Mouse (Mus musculus) hindbrain, embryonic 13.5 days (tissue): ENCODE results near the gene Sntb2. TPM values are rescaled to one million over a fixed set of nuclear protein-coding genes. Genes with fewer than 3 reads are reported as not detected.
"Not testable (repeated sequence)": the region's sequence is repeated elsewhere in the genome, so short reads cannot be mapped to it uniquely, and the experiment has no call there.

Experiments used
- ATAC-seq: fragments of 200-750 bp; cut with Nextera tagmentation; 2 replicates; pipeline ENCODE4 v1.8.0; 2017; ENCODE audit warnings: moderate TSS enrichment; ENCODE audit not compliant: low FRiP score
- H3K27ac ChIP-seq: fragments of 300-500 bp; sonication (generic); 2 replicates; pipeline ENCODE4 v1.5.1; 2015; ENCODE audit warnings: inconsistent platforms, mild to moderate bottlenecking, moderate library complexity
- H3K27me3 ChIP-seq: fragments of 300-500 bp; sonication (generic); 2 replicates; pipeline ENCODE4 v1.6.1; 2015; ENCODE audit warnings: mild to moderate bottlenecking, inconsistent platforms
- H3K36me3 ChIP-seq: fragments of 300-500 bp; sonication (generic); 2 replicates; pipeline ENCODE4 v1.6.1; 2015; ENCODE audit warnings: mild to moderate bottlenecking, inconsistent platforms
- H3K4me1 ChIP-seq: fragments of 300-500 bp; sonication (generic); replicated peaks from 2 replicates; pipeline ENCODE4 v1.6.1; 2015; ENCODE audit warnings: inconsistent platforms
- H3K4me2 ChIP-seq: fragments of 300-500 bp; sonication (generic); 2 replicates; pipeline ENCODE4 v1.6.1; 2015; ENCODE audit warnings: inconsistent platforms, mild to moderate bottlenecking, moderate library complexity
- H3K4me3 ChIP-seq: fragments of 300-500 bp; sonication (generic); 2 replicates; pipeline ENCODE4 v1.5.1; 2015; ENCODE audit warnings: mild to moderate bottlenecking, inconsistent platforms
- H3K9ac ChIP-seq: fragments of 300-500 bp; sonication (generic); 2 replicates; pipeline ENCODE4 v1.6.1; 2015; ENCODE audit warnings: mild to moderate bottlenecking, inconsistent platforms
- H3K9me3 ChIP-seq: fragments of 300-500 bp; sonication (generic); 2 replicates; pipeline ENCODE4 v1.6.1; 2016; ENCODE audit warnings: inconsistent platforms
- WGBS: fragments of 180-500 bp; shearing (Covaris S2); methylation state at CpG from one replicate; pipeline ENCODE4 v1.1.7; 2015; 5-methylcytosine and 5-hydroxymethylcytosine counted together
- polyA plus RNA-seq: library from polyadenylated mRNA; unstranded; fragments of >200 nt; fragmentation: Nextera tagmentation; extraction: Ambion mirVana; gene quantifications from 2 replicates; pipeline ENCODE4 v1.2.1, GENCODE M21; 2015

Gene Sntb2
- polyA plus RNA-seq, 1 experiment from 2014 or later = 7.9 TPM

GRCm38 (mm10) chr8:107030058-107030457, 94.5 kb downstream of the Sntb2 start:
- Histone ChIP-seq H3K27ac (no peak overlapping the region), H3K36me3 (0 out of 2 replicates have a peak, but pooled peaks cover 2% of the 10 kb centered on the region), H3K9me3 (no peaks in the 10 kb centered on the region), H3K4me1 (peaks cover 24% of the 10 kb centered on the region), H3K9ac (no peak overlapping the region; the same call in 1 of the 2 replicates), H3K4me3 (no peak overlapping the region), H3K27me3 (0 out of 2 replicates have a peak, but pooled peaks cover 2% of the 10 kb centered on the region), H3K4me2 (no peak overlapping the region)
- ATAC-seq = no peak
- WGBS = 72% methylated on average over 5 of the region's 5 CpGs

- Histone ChIP-seq H3K27me3 (0 out of 2 replicates have a peak, but pooled peaks cover 2% of the 10 kb centered on the region), H3K4me1 (peaks cover 24% of the 10 kb centered on the region), H3K36me3 (peaks cover 9% of the 10 kb centered on the region; the same call in 1 of the 2 replicates), H3K4me2 (peak within 1 kb of the TSS; percentile 76), H3K27ac (peak within 1 kb of the TSS; percentile 90), H3K9ac (peak within 1 kb of the TSS; percentile 98), H3K9me3 (no peaks in the 10 kb centered on the region), H3K4me3 (peak within 1 kb of the TSS; percentile 89)
- WGBS = 5% methylated on average over 55 of the region's 66 CpGs
- peak; percentile 95 for ATAC-seq
These were observed 95.4 kb downstream of the Sntb2 start, which contains the start of gene Vps4a for GRCm38 (mm10) chr8:107030650-107031576. Gene Vps4a, plus strand, starts transcription at chr8:107031222.

- Histone ChIP-seq H3K27me3 (0 out of 2 replicates have a peak, but pooled peaks cover 2% of the 10 kb centered on the region), H3K9ac (peak overlapping the region; percentile 98), H3K4me3 (peak overlapping the region; percentile 89), H3K36me3 (peaks cover 16% of the 10 kb centered on the region), H3K4me2 (peak overlapping the region; percentile 76), H3K4me1 (peaks cover 24% of the 10 kb centered on the region), H3K27ac (peak overlapping the region; percentile 90), H3K9me3 (no peaks in the 10 kb centered on the region)
- WGBS = under 1% methylated on average over 40 of the region's 40 CpGs
- 0 out of 2 replicates have a peak, but pooled peaks have one; percentile 53 for ATAC-seq
These were observed 96.1 kb downstream of the Sntb2 start for GRCm38 (mm10) chr8:107031577-107032090.

GRCm38 (mm10) chr8:107033609-107034008, 98.1 kb downstream of the Sntb2 start:
- ATAC-seq, H3K27me3 ChIP-seq, H3K4me3 ChIP-seq, H3K27ac ChIP-seq, H3K4me2 ChIP-seq, H3K9me3 ChIP-seq, H3K9ac ChIP-seq: not testable (repeated sequence)
- WGBS = 84% methylated on average over 2 of the region's 2 CpGs
- peaks cover 26% of the 10 kb centered on the region for H3K36me3 ChIP-seq
- H3K4me1 ChIP-seq = peaks cover 24% of the 10 kb centered on the region

- 83% methylated on average over 3 of the region's 3 CpGs for WGBS
- Histone ChIP-seq H3K27ac (no peak overlapping the region), H3K36me3 (peaks cover 46% of the 10 kb centered on the region), H3K4me1 (peaks cover 24% of the 10 kb centered on the region), H3K4me2 (no peak overlapping the region), H3K27me3 (no peaks in the 10 kb centered on the region), H3K9ac (peak overlapping the region; percentile 43; the same call in 1 of the 2 replicates), H3K9me3 (no peaks in the 10 kb centered on the region), H3K4me3 (no peak overlapping the region)
- ATAC-seq = no peak
These were observed 100.1 kb downstream of the Sntb2 start for GRCm38 (mm10) chr8:107035641-107036040.

- H3K4me2 ChIP-seq = no peak overlapping the region
- no peak overlapping the region for H3K4me3 ChIP-seq
- no peak overlapping the region for H3K27ac ChIP-seq
- H3K4me1 ChIP-seq = peaks cover 24% of the 10 kb centered on the region
- H3K27me3 ChIP-seq = no peaks in the 10 kb centered on the region
- no peak for ATAC-seq
- peaks cover 56% of the 10 kb centered on the region for H3K36me3 ChIP-seq
- WGBS = 92% methylated on average over 8 of the region's 8 CpGs
- no peaks in the 10 kb centered on the region for H3K9me3 ChIP-seq
- no peak overlapping the region for H3K9ac ChIP-seq
These were observed 101.1 kb downstream of the Sntb2 start for GRCm38 (mm10) chr8:107036626-107037025.

- Histone ChIP-seq H3K4me2 (no peak overlapping the region), H3K36me3 (peaks cover 90% of the 10 kb centered on the region), H3K27me3 (no peaks in the 10 kb centered on the region), H3K4me3 (no peak overlapping the region), H3K4me1 (no peaks in the 10 kb centered on the region), H3K27ac (no peak overlapping the region), H3K9ac (no peak overlapping the region), H3K9me3 (no peaks in the 10 kb centered on the region)
- 90% methylated on average over 7 of the region's 7 CpGs for WGBS
- no peak for ATAC-seq
These were observed 105.1 kb downstream of the Sntb2 start for GRCm38 (mm10) chr8:107040632-107041031.

DNA sequence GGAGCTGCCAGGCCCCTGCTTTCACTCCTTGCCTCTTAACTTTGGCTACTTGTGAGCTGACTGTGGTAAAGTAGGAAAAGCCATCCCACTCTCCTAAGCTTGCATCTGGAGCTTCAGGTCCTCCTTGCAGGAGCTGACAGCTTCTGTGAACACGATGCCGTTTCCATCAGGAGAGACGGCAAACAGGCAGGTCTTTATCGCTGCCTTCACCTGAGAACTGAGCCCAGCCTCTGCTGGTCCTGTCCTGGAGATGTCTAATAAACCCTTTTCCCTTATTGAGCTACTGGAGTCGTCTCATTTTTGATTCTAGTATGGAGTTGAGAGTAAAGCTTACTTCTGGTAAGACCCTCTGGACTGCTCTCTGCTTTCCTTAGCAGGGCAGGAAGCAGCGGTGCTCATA, 109.9 kb downstream of the Sntb2 start:
- H3K36me3 ChIP-seq = peaks cover 80% of the 10 kb centered on the region
- H3K27me3 ChIP-seq = no peaks in the 10 kb centered on the region
- H3K4me1 ChIP-seq = peaks cover 30% of the 10 kb centered on the region
- no peak overlapping the region for H3K4me2 ChIP-seq
- WGBS = 91% methylated on average over 6 of the region's 6 CpGs
- H3K4me3 ChIP-seq = no peak overlapping the region
- H3K9ac ChIP-seq = no peak overlapping the region
- ATAC-seq = no peak
- no peaks in the 10 kb centered on the region for H3K9me3 ChIP-seq
- H3K27ac ChIP-seq = no peak overlapping the region

GRCm38 (mm10) chr8:107046976-107047375, 111.4 kb downstream of the Sntb2 start:
- H3K4me2 ChIP-seq = peak overlapping the region; percentile 79; the same call in 1 of the 2 replicates

DNA sequence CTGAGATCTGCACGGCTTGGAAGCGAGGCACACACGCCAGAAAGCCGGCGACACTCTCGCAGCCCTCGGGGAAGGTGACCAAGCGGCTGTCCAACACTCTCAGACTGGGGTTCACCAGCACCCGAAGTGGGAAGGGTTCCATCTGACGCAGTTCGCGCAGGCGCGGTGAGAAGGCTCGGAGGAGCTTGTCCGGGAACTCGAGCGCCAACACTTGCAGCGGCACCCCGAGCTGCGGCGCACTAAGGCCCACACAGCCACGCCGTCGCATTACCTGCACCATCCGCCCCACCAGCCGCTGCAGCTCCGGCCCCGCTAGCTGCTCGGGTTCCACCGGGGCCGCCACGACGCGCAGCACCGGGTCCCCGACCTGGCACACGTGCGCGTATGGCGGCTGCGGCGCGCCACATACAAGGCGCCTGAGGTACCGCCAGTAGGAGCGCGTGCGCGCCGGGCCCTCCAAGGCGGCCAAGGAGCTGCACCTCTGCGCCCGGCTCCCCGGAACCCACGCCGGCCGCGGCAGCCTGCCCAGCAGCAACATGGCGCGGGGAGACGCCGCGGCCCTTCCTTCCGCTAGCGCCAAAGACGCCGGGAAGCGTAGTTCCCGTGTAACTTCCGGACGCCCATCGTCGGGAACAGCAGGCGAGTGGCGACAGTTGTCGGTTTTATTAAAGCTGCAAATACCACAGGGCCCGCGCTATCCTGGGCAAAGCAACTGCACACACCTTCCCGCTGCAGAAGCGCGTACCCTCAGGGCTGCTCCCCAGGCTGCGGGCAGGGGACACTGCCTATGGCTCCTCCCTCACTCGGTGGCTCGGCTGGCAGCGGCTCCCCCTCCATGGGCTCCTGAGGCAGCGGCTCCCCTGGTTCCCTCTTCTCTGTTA, 112.8 kb downstream of the Sntb2 start, which contains the start of gene Pdf:
TSS of gene Pdf (minus strand) at position 554 of the 881 bp plus-strand sequence.
- WGBS = under 1% methylated on average over 86 of the region's 87 CpGs
- H3K9ac ChIP-seq = peak within 1 kb of the TSS; percentile 87
- peak within 1 kb of the TSS; percentile 92 for H3K27ac ChIP-seq
- H3K36me3 ChIP-seq = peaks cover 80% of the 10 kb centered on the region
- no peaks in the 10 kb centered on the region for H3K9me3 ChIP-seq
- H3K4me2 ChIP-seq = peak within 1 kb of the TSS; percentile 79
- peak; percentile 87 for ATAC-seq
- peaks cover 30% of the 10 kb centered on the region for H3K4me1 ChIP-seq
- no peaks in the 10 kb centered on the region for H3K27me3 ChIP-seq
- peak within 1 kb of the TSS; percentile 84 for H3K4me3 ChIP-seq

More at GRCm38 (mm10) chr8:107046976-107047375, 111.4 kb downstream of the Sntb2 start:
- peak overlapping the region; percentile 87; the same call in 1 of the 2 replicates for H3K9ac ChIP-seq
- H3K4me1 ChIP-seq = peaks cover 30% of the 10 kb centered on the region
- WGBS = 91% methylated on average over 5 of the region's 5 CpGs
- H3K27me3 ChIP-seq = no peaks in the 10 kb centered on the region
- H3K36me3 ChIP-seq = peaks cover 80% of the 10 kb centered on the region
- ATAC-seq = no peak
- H3K4me3 ChIP-seq = peak overlapping the region; percentile 84
- no peaks in the 10 kb centered on the region for H3K9me3 ChIP-seq
- H3K27ac ChIP-seq = no peak overlapping the region

DNA sequence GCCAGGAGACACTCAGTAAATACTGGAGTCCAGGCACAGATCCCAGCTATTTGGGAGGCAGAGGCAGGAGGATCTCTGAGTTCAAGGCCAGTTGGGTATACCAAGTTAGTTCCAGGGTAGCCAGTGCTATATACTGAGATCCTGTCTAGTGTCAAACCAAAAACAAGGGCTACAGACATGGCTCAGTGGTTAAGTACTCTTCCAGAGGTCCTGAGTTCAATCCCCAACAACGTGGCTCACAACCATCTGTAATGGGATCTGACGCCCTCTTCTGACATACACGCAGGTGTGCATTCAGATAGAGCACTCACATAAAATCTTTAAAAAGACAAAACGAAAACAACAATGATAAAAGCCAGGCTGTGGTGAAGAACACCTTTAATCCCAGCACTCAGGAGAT, 113.9 kb downstream of the Sntb2 start:
- Histone ChIP-seq H3K36me3 (peaks cover 80% of the 10 kb centered on the region), H3K27ac (no peak overlapping the region), H3K27me3 (no peaks in the 10 kb centered on the region), H3K4me2 (peak overlapping the region; percentile 79), H3K9me3 (no peaks in the 10 kb centered on the region), H3K9ac (no peak overlapping the region), H3K4me3 (peak overlapping the region; percentile 84; the same call in 1 of the 2 replicates), H3K4me1 (peaks cover 30% of the 10 kb centered on the region)
- 95% methylated on average over 4 of the region's 4 CpGs for WGBS
- ATAC-seq = no peak
